Mouse (Mus musculus) adrenal gland (tissue): ENCODE data around the gene Mettl8.

Experiments
- intact Hi-C: fragments of 180-260 bp; cut with DNase I; formaldehyde crosslinking; loops from one replicate; pipeline ENCODE4 v1.15.1; 2025

The Mettl8 gene

GRCm38 (mm10) chr2:70938844-70939494 lies 116.4 kb downstream of the Mettl8 start:
- intact Hi-C loops, result no loop called here

GRCm38 (mm10) chr2:70934772-70935171 lies 120.6 kb downstream of the Mettl8 start:
- intact Hi-C loops, result no loop called here

- intact Hi-C loops, result no loop called here
Observed at GRCm38 (mm10) chr2:70933516-70933915, 121.9 kb downstream of the Mettl8 start.

- intact Hi-C loops, result no loop called here
Observed at GRCm38 (mm10) chr2:70932965-70933364, 122.4 kb downstream of the Mettl8 start.

- intact Hi-C loops, result no loop called here
Observed at GRCm38 (mm10) chr2:70930631-70931288, 124.6 kb downstream of the Mettl8 start.

GRCm38 (mm10) chr2:70929714-70930113 lies 125.7 kb downstream of the Mettl8 start:
- intact Hi-C loops, result no loop called here

- intact Hi-C loops, result no loop called here
Observed at GRCm38 (mm10) chr2:70924049-70924448, 131.3 kb downstream of the Mettl8 start.

- intact Hi-C loops, result no loop called here
Observed at GRCm38 (mm10) chr2:70922814-70923213, 132.6 kb downstream of the Mettl8 start.

- intact Hi-C loops, result no loop called here
Observed at GRCm38 (mm10) chr2:70920937-70921596, 134.3 kb downstream of the Mettl8 start.

- intact Hi-C loops, result no loop called here
Observed at GRCm38 (mm10) chr2:70919913-70920522, 135.4 kb downstream of the Mettl8 start.

GRCm38 (mm10) chr2:70918516-70918915 lies 136.9 kb downstream of the Mettl8 start:
- intact Hi-C loops, result no loop called here
